Mouse (Mus musculus) CD4-positive, CD25-positive, alpha-beta regulatory T cell, adult 4 months (primary cell): Measurements from ENCODE around the gene Ajuba. TPM values are rescaled to one million over a fixed set of nuclear protein-coding genes. Genes with fewer than 3 reads are reported as not detected.
"Not testable (repeated sequence)": the region's sequence is repeated elsewhere in the genome, so short reads cannot be mapped to it uniquely, and the experiment has no call there.

ENCODE experiments used
- ATAC-seq: one replicate; pipeline ENCODE4 v1.8.0; 2017
- polyA plus RNA-seq, 2 experiments: library from polyadenylated mRNA; unstranded; fragments of 100-300 nt; shearing (Covaris generic); gene quantifications; one replicate each; pipeline ENCODE4 v1.2.1; 2017

Ajuba gene
- polyA plus RNA-seq: not detected

- ATAC-seq: peak; percentile 24
Observed at GRCm38 (mm10) chr14:54577089-54577982, at the start of gene Ajuba. Ajuba (minus strand) TSS chr14:54577558.

- no peak for ATAC-seq
Observed at GRCm38 (mm10) chr14:54624976-54625375, 47.6 kb upstream of the Ajuba start.

GRCm38 (mm10) chr14:54623334-54623733 is 46.0 kb upstream of the Ajuba start:
- no peak for ATAC-seq

GRCm38 (mm10) chr14:54621133-54621532 is 43.8 kb upstream of the Ajuba start, which contains the start of gene Psmb11:
Psmb11 (plus strand) TSS chr14:54621433.
- ATAC-seq: no peak

GRCm38 (mm10) chr14:54617897-54618365 is 40.6 kb upstream of the Ajuba start, which contains the start of gene Psmb5:
Psmb5 (minus strand) TSS chr14:54618022.
- ATAC-seq: peak; percentile 98

- peak; percentile 60 for ATAC-seq
Observed at GRCm38 (mm10) chr14:54617152-54617896, 40.0 kb upstream of the Ajuba start.

GRCm38 (mm10) chr14:54616226-54616825 is 39.0 kb upstream of the Ajuba start:
- no peak for ATAC-seq

GRCm38 (mm10) chr14:54614130-54614529 is 36.8 kb upstream of the Ajuba start:
- not testable (repeated sequence) for ATAC-seq

- no peak for ATAC-seq
Observed at GRCm38 (mm10) chr14:54610648-54611047, 33.3 kb upstream of the Ajuba start.

- ATAC-seq: peak; percentile 59
Observed at GRCm38 (mm10) chr14:54609962-54610361, 32.6 kb upstream of the Ajuba start.

- no peak for ATAC-seq
Observed at GRCm38 (mm10) chr14:54609245-54609644, 31.9 kb upstream of the Ajuba start.

GRCm38 (mm10) chr14:54607226-54607625 is 29.9 kb upstream of the Ajuba start:
- no peak for ATAC-seq

GRCm38 (mm10) chr14:54605752-54606321 is 28.5 kb upstream of the Ajuba start, which contains the start of gene 4931414P19Rik:
4931414P19Rik (minus strand) TSS chr14:54605993.
- ATAC-seq: peak; percentile 39

- no peak for ATAC-seq
Observed at GRCm38 (mm10) chr14:54603686-54604085, 26.3 kb upstream of the Ajuba start.

GRCm38 (mm10) chr14:54603038-54603654 is 25.8 kb upstream of the Ajuba start:
- peak; percentile 98 for ATAC-seq

GRCm38 (mm10) chr14:54602613-54603012 is 25.3 kb upstream of the Ajuba start:
- peak; percentile 4 for ATAC-seq

GRCm38 (mm10) chr14:54601601-54602000 is 24.2 kb upstream of the Ajuba start:
- ATAC-seq: no peak

GRCm38 (mm10) chr14:54597084-54597483 is 19.7 kb upstream of the Ajuba start:
- no peak for ATAC-seq

- ATAC-seq: no peak
Observed at GRCm38 (mm10) chr14:54594631-54595414, 17.5 kb upstream of the Ajuba start.

- ATAC-seq: no peak
Observed at GRCm38 (mm10) chr14:54594055-54594454, 16.7 kb upstream of the Ajuba start.

- ATAC-seq: no peak
Observed at GRCm38 (mm10) chr14:54592319-54592934, 15.1 kb upstream of the Ajuba start.
